Mouse (Mus musculus): ENCODE data around the gene Nfkbie.

The Nfkbie gene

GRCm38 (mm10) chr17:45555452-45556106 lies at the start of gene Nfkbie:
Gene Nfkbie (plus strand): TSS chr17:45555703.
- DNase-seq (ENCODE audit: low spot score in 2 of 2) = peak; percentile 92 to 94

GRCm38 (mm10) chr17:45505941-45506465 lies 49.5 kb upstream of the Nfkbie start:
- no peak for DNase-seq (ENCODE audit: low spot score in 2 of 2)

GRCm38 (mm10) chr17:45506700-45507189 lies 48.8 kb upstream of the Nfkbie start, which contains the start of gene Aars2:
Gene Aars2 (plus strand): TSS chr17:45506841.
- DNase-seq (ENCODE audit: low spot score in 2 of 2) = peak; percentile 86 to 92

GRCm38 (mm10) chr17:45510871-45511270 lies 44.6 kb upstream of the Nfkbie start:
- DNase-seq (ENCODE audit: low spot score in 2 of 2) = no peak

- no peak for DNase-seq (ENCODE audit: low spot score in 2 of 2)
Measured at GRCm38 (mm10) chr17:45511757-45512156, 43.7 kb upstream of the Nfkbie start.

- no peak for DNase-seq (ENCODE audit: low spot score in 2 of 2)
Measured at GRCm38 (mm10) chr17:45515204-45515726, 40.2 kb upstream of the Nfkbie start.

- no peak for DNase-seq (ENCODE audit: low spot score in 2 of 2)
Measured at GRCm38 (mm10) chr17:45515806-45516205, 39.7 kb upstream of the Nfkbie start.

GRCm38 (mm10) chr17:45516488-45516887 lies 39.0 kb upstream of the Nfkbie start:
- DNase-seq (ENCODE audit: low spot score in 2 of 2) = peak; percentile 31 to 63

- no peak for DNase-seq (ENCODE audit: low spot score in 2 of 2)
Measured at GRCm38 (mm10) chr17:45517135-45517534, 38.4 kb upstream of the Nfkbie start.

GRCm38 (mm10) chr17:45517549-45518215 lies 37.8 kb upstream of the Nfkbie start:
- DNase-seq (ENCODE audit: low spot score in 2 of 2) = no peak

- DNase-seq (ENCODE audit: low spot score in 2 of 2) = no peak
Measured at GRCm38 (mm10) chr17:45518766-45519475, 36.6 kb upstream of the Nfkbie start.

- no peak for DNase-seq (ENCODE audit: low spot score in 2 of 2)
Measured at GRCm38 (mm10) chr17:45520136-45520535, 35.4 kb upstream of the Nfkbie start.

- DNase-seq (ENCODE audit: low spot score in 2 of 2) = no peak
Measured at GRCm38 (mm10) chr17:45523263-45523662, 32.2 kb upstream of the Nfkbie start, which contains the start of gene Tcte1. Gene Tcte1 (plus strand): TSS chr17:45523434.

GRCm38 (mm10) chr17:45524961-45525360 lies 30.5 kb upstream of the Nfkbie start:
- no peak for DNase-seq (ENCODE audit: low spot score in 2 of 2)

- DNase-seq (ENCODE audit: low spot score in 2 of 2) = no peak
Measured at GRCm38 (mm10) chr17:45526571-45526970, 28.9 kb upstream of the Nfkbie start.

GRCm38 (mm10) chr17:45530346-45530782 lies 25.1 kb upstream of the Nfkbie start:
- DNase-seq (ENCODE audit: low spot score in 2 of 2) = no peak

- DNase-seq (ENCODE audit: low spot score in 2 of 2) = no peak
Measured at GRCm38 (mm10) chr17:45532896-45533295, 22.6 kb upstream of the Nfkbie start.

- no peak for DNase-seq (ENCODE audit: low spot score in 2 of 2)
Measured at GRCm38 (mm10) chr17:45536264-45536663, 19.2 kb upstream of the Nfkbie start.

GRCm38 (mm10) chr17:45538394-45538793 lies 17.1 kb upstream of the Nfkbie start:
- no peak for DNase-seq (ENCODE audit: low spot score in 2 of 2)

- no peak for DNase-seq (ENCODE audit: low spot score in 2 of 2)
Measured at GRCm38 (mm10) chr17:45539664-45540063, 15.8 kb upstream of the Nfkbie start.

- no peak for DNase-seq (ENCODE audit: low spot score in 2 of 2)
Measured at GRCm38 (mm10) chr17:45542129-45542528, 13.4 kb upstream of the Nfkbie start.

- no peak for DNase-seq (ENCODE audit: low spot score in 2 of 2)
Measured at GRCm38 (mm10) chr17:45542705-45543104, 12.8 kb upstream of the Nfkbie start.
